Mouse (Mus musculus): ENCODE measurements around the gene Rbm47. TPM values are rescaled to one million over a fixed set of nuclear protein-coding genes. Genes with fewer than 3 reads are reported as not detected.
A peak's percentile ranks its signal among the peaks of the same experiment; 100 is the strongest.

Rbm47 gene
- polyA plus RNA-seq, 1 experiment: 156 TPM

- Histone ChIP-seq H3K27ac (ENCODE audit: insufficient read depth, low read depth, low read length) (peak overlapping the region; percentile 6; the same call in 1 of the 2 replicates), H3K4me1 (ENCODE audit: control insufficient read depth, insufficient read depth, low read length) (no peaks in the 10 kb centered on the region), H3K27me3 (replicated peaks; ENCODE audit: control insufficient read depth, insufficient read depth, low read length) (no peaks in the 10 kb centered on the region), H3K4me3 (ENCODE audit: insufficient read depth, low read depth, low read length) (no peak overlapping the region), H3K36me3 (ENCODE audit: control insufficient read depth, insufficient read depth, low read length) (no peaks in the 10 kb centered on the region)
- TF ChIP-seq POLR2A (IDR thresholded peaks at IDR 0.05; ENCODE audit: low read depth, low read length) (no peak), CTCF (conservative IDR thresholded peaks at IDR 0.05; ENCODE audit: insufficient read depth, insufficient read length, low read depth, low read length) (no peak)
- WGBS: 31% methylated on average over 3 of the region's 3 CpGs
- no peak for DNase-seq
Measured at GRCm38 (mm10) chr5:66149571-66149970, 23.3 kb downstream of the Rbm47 start.

DNA sequence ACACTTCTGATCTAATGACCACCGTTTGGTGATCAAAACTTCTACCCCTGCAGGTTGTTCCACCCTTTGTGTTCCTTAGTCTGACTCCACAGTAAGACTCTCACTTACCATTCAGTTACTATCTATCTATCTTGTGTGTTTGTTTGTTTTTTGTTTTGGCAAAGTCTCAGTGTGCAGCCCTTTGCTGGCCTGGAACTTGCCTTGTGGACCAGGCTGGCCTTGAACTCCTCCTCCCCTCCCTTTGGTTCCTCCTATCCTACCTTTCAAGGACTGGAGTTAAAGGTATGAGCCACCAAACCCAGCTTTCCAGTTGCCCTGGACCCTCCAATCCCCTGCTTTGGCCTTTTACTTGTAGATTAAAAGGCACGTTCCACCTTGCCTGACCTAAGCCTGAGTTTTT is 23.8 kb downstream of the Rbm47 start:
- DNase-seq: no peak
- peak overlapping the region; percentile 15 for H3K4me3 ChIP-seq (ENCODE audit: insufficient read depth, low read depth, low read length)
- H3K36me3 ChIP-seq (ENCODE audit: control insufficient read depth, insufficient read depth, low read length): no peaks in the 10 kb centered on the region
- 53% methylated on average over 2 of the region's 2 CpGs for WGBS
- no peaks in the 10 kb centered on the region for H3K4me1 ChIP-seq (ENCODE audit: control insufficient read depth, insufficient read depth, low read length)
- no peaks in the 10 kb centered on the region for H3K27me3 ChIP-seq (replicated peaks; ENCODE audit: control insufficient read depth, insufficient read depth, low read length)
- H3K27ac ChIP-seq (ENCODE audit: insufficient read depth, low read depth, low read length): peak overlapping the region; percentile 6; the same call in 1 of the 2 replicates
- TF ChIP-seq CTCF (conservative IDR thresholded peaks at IDR 0.05; ENCODE audit: insufficient read depth, insufficient read length, low read depth, low read length) (no peak), POLR2A (IDR thresholded peaks at IDR 0.05; ENCODE audit: low read depth, low read length) (no peak)

DNA sequence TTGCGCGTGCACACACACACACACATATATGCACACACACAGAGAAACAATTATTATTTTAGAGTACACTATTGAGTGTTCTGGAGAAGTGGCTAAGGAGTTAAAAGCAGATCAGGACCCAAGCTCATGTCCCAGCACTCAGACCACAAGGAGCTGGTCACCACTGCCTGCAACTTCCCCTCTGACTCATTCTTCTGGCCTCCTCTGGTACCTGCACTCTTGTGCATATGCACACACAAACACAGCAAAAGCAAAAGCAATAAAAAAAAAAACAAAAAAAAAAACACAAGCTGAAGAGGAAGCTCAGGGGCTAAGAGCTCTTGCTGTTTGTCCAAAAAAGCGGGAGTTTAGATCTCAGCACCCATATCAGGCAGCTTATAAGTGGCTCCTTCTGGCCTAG is 25.6 kb downstream of the Rbm47 start:
- Histone ChIP-seq H3K4me1 (ENCODE audit: control insufficient read depth, insufficient read depth, low read length) (0 out of 2 replicates have a peak, but pooled peaks cover 3% of the 10 kb centered on the region), H3K27ac (ENCODE audit: insufficient read depth, low read depth, low read length) (no peak overlapping the region), H3K27me3 (replicated peaks; ENCODE audit: control insufficient read depth, insufficient read depth, low read length) (no peaks in the 10 kb centered on the region), H3K4me3 (ENCODE audit: insufficient read depth, low read depth, low read length) (no peak overlapping the region), H3K36me3 (ENCODE audit: control insufficient read depth, insufficient read depth, low read length) (no peaks in the 10 kb centered on the region)
- TF ChIP-seq POLR2A (IDR thresholded peaks at IDR 0.05; ENCODE audit: low read depth, low read length): no peak
- no peak for TF ChIP-seq CTCF (conservative IDR thresholded peaks at IDR 0.05; ENCODE audit: insufficient read depth, insufficient read length, low read depth, low read length)
- no peak for DNase-seq
- 96% methylated on average over 3 of the region's 3 CpGs for WGBS

- Histone ChIP-seq H3K27me3 (replicated peaks; ENCODE audit: control insufficient read depth, insufficient read depth, low read length) (no peaks in the 10 kb centered on the region), H3K4me3 (ENCODE audit: insufficient read depth, low read depth, low read length) (no peak overlapping the region), H3K27ac (ENCODE audit: insufficient read depth, low read depth, low read length) (no peak overlapping the region), H3K4me1 (ENCODE audit: control insufficient read depth, insufficient read depth, low read length) (0 out of 2 replicates have a peak, but pooled peaks cover 3% of the 10 kb centered on the region), H3K36me3 (ENCODE audit: control insufficient read depth, insufficient read depth, low read length) (no peaks in the 10 kb centered on the region)
- no peak for DNase-seq
- WGBS: 78% methylated on average over 5 of the region's 5 CpGs
- TF ChIP-seq POLR2A (IDR thresholded peaks at IDR 0.05; ENCODE audit: low read depth, low read length) (no peak), CTCF (conservative IDR thresholded peaks at IDR 0.05; ENCODE audit: insufficient read depth, insufficient read length, low read depth, low read length) (no peak)
Measured at GRCm38 (mm10) chr5:66145583-66145982, 27.3 kb downstream of the Rbm47 start.

DNA sequence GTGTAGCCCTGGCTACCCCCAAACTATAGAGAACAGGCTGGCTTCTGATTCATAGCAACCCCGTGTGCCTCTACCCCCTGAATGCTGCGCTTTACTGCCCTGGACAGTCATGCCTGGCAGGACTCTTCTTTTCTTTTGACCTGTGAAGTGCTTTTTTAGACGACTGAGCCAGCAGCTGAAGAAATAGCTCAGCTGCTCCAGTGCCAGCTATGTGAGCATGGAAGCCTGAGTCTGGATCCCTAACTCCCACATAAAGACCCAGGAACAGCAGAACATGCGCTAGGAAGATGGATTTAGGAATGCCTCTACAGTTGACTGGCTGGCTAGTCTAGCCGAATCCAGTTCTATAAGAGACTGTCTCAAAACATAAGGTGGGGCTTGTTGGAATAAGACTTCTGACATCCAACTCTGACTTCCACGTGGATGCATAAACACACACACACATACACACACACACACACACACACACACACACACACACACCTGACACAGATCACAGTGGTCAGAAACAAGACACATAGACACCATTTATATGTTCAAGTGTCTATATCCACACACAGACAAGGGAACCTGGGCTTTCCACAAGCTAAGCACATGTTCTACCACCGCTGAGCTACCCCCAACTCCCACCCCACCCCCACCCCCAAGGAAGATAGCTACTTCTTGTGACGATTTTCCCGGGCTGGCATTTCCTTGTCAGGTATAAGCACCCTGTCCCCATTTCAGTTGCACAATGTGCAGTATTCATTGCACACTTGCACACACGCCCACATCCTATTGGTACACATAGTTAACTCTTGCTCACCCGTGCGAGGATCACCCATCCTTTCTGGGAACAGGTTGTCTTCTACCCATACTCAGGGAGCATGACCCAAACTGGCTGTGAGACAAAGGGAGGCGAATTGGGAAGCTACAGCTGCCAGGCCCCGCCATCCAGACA is 29.6 kb downstream of the Rbm47 start:
- no peak for DNase-seq
- Histone ChIP-seq H3K4me3 (ENCODE audit: insufficient read depth, low read depth, low read length) (no peak overlapping the region), H3K27ac (ENCODE audit: insufficient read depth, low read depth, low read length) (no peak overlapping the region), H3K36me3 (ENCODE audit: control insufficient read depth, insufficient read depth, low read length) (no peaks in the 10 kb centered on the region), H3K4me1 (ENCODE audit: control insufficient read depth, insufficient read depth, low read length) (peaks cover 16% of the 10 kb centered on the region), H3K27me3 (replicated peaks; ENCODE audit: control insufficient read depth, insufficient read depth, low read length) (no peaks in the 10 kb centered on the region)
- TF ChIP-seq CTCF (conservative IDR thresholded peaks at IDR 0.05; ENCODE audit: insufficient read depth, insufficient read length, low read depth, low read length): no peak
- TF ChIP-seq POLR2A (IDR thresholded peaks at IDR 0.05; ENCODE audit: low read depth, low read length): no peak
- WGBS: 70% methylated on average over 14 of the region's 14 CpGs

GRCm38 (mm10) chr5:66141474-66141873 is 31.4 kb downstream of the Rbm47 start:
- H3K4me3 ChIP-seq (ENCODE audit: insufficient read depth, low read depth, low read length): no peak overlapping the region
- H3K27me3 ChIP-seq (replicated peaks; ENCODE audit: control insufficient read depth, insufficient read depth, low read length): no peaks in the 10 kb centered on the region
- DNase-seq: peak; percentile 25
- WGBS: 82% methylated on average over 4 of the region's 4 CpGs
- peaks cover 16% of the 10 kb centered on the region for H3K4me1 ChIP-seq (ENCODE audit: control insufficient read depth, insufficient read depth, low read length)
- H3K27ac ChIP-seq (ENCODE audit: insufficient read depth, low read depth, low read length): no peak overlapping the region
- H3K36me3 ChIP-seq (ENCODE audit: control insufficient read depth, insufficient read depth, low read length): no peaks in the 10 kb centered on the region
- TF ChIP-seq POLR2A (IDR thresholded peaks at IDR 0.05; ENCODE audit: low read depth, low read length): no peak
- no peak for TF ChIP-seq CTCF (conservative IDR thresholded peaks at IDR 0.05; ENCODE audit: insufficient read depth, insufficient read length, low read depth, low read length)

DNA sequence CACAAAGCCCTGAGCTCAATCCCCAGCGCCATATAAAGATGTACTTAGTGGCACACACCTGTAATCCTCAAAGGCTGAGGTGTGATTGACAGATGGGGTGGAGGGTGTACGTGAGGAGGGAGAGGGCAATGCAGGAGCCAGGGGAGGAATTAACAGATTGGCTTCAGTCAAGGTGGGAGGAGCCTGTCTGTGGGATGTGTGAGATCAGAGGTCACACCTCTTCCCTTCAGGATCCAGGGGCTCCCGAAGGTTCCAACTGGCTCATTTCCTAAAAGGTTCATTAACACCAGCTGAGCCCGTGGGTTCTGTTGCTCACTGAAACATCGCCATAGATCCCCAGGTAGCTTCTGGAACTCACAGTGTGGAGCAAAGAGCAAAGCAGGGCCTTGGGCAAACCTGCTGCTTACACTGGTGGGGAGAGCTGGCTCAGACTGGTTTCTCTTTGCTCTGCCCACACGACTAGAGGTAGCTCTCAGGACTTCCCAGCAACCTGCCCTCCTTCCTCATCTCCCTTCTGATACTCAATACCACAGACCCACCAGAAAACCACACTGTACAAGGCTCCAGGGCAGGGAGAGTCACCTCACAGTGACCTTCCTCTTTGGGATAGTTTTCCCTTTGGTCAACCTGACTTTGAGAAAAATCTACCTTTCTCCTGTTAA is 33.2 kb downstream of the Rbm47 start:
- Histone ChIP-seq H3K4me3 (ENCODE audit: insufficient read depth, low read depth, low read length) (no peak overlapping the region), H3K4me1 (ENCODE audit: control insufficient read depth, insufficient read depth, low read length) (peaks cover 16% of the 10 kb centered on the region)
- peak; percentile 76 for DNase-seq

More for the DNA sequence above, 33.2 kb downstream of the Rbm47 start:
- TF ChIP-seq POLR2A (IDR thresholded peaks at IDR 0.05; ENCODE audit: low read depth, low read length) (no peak), CTCF (conservative IDR thresholded peaks at IDR 0.05; ENCODE audit: insufficient read depth, insufficient read length, low read depth, low read length) (no peak)
- Histone ChIP-seq H3K36me3 (ENCODE audit: control insufficient read depth, insufficient read depth, low read length) (no peaks in the 10 kb centered on the region), H3K27me3 (replicated peaks; ENCODE audit: control insufficient read depth, insufficient read depth, low read length) (no peaks in the 10 kb centered on the region), H3K27ac (ENCODE audit: insufficient read depth, low read depth, low read length) (0 out of 2 replicates have a peak overlapping the region, but pooled peaks have one; percentile 5)
- WGBS: 18% methylated on average over 6 of the region's 6 CpGs

Measured in kidney, adult 2 months (tissue).